Mouse (Mus musculus): ENCODE measurements at regions not wholly inside any gene's neighbourhood (a gene's known extent, or its start where the extent isn't known, plus 50 kb on each side); places are given as distances from the start of the nearest gene placed in this dataset.

DNA sequence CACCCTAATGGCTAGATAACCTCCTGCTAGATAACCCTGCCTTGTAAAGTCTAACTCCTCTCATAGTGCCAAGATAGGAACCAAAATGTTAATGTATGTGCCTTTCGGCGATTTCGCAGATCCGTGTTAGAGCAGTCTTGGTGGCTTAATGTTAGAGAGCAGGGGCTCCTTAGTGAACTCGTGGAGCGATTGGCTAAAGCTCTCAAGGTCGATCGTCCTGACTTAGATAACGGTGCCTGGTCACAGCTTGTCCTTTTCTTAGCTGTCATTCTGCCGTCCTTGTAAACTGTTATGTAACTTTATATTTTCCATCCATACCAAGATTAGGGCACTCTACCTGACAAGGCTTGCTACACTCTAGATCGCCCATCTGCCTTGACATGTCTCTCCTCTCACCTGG is 119.5 kb upstream of the Prox1 start:
- Histone ChIP-seq H3K9ac (ENCODE audit: low read length) (no peak overlapping the region), H3K4me1 (replicated peaks; ENCODE audit: control insufficient read depth, insufficient read depth) (no peaks in the 10 kb centered on the region), H3K4me2 (replicated peaks; ENCODE audit: low read depth) (no peak overlapping the region), H3K9me3 (ENCODE audit: control insufficient read depth, low read length) (no peaks in the 10 kb centered on the region), H3K4me3 (ENCODE audit: low read depth, low read length) (no peak overlapping the region), H3K27me3 (ENCODE audit: control insufficient read depth, insufficient read depth, low read length) (no peaks in the 10 kb centered on the region), H3K36me3 (ENCODE audit: control insufficient read depth, insufficient read depth, low read length) (no peaks in the 10 kb centered on the region), H3K27ac (replicated peaks) (no peak overlapping the region)
- ATAC-seq (ENCODE audit: low FRiP score, low TSS enrichment) (no peak), DNase-seq (ENCODE audit: low spot score) (no peak)
- TF ChIP-seq EP300 (optimal IDR thresholded peaks at IDR 0.05) (no peak), CTCF (IDR thresholded peaks at IDR 0.05; ENCODE audit: low read depth) (no peak)
- 71% methylated on average over 11 of the region's 11 CpGs for WGBS

DNA sequence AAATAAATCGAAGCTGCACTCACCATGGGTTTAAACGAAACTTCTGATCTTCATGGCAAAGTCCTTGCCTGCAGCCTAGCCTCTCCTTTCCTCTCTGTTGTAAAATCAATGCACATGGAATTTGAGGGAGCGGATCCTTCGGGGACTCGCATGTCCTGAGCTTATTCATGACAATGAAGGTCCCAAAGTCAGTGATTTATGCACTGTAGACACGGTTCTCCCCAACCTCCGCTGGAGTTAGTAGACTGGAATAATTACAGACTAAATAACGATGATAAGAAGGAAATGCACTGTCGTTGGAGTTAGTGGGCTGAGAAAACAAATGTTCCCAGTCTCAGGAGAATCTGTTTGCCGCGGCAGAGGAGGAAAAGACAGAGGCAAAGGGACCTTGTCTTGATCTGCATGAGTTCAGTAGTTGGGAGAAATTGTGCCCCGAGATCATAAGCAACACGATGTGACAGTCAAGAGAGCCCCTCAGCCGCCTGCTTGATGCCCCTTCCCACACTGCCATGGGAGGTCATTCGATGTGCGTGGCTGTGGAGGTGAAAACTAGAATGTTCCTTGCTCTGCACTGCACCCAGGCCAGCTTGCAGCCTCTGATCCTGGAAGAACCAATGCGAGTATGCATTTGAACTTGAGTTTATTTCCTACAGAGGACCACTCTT is 116.1 kb upstream of the Prox1 start:
- TF ChIP-seq EP300 (optimal IDR thresholded peaks at IDR 0.05), result no peak
- no peak for TF ChIP-seq CTCF (IDR thresholded peaks at IDR 0.05; ENCODE audit: low read depth)
- 53% methylated on average over 17 of the region's 17 CpGs for WGBS
- Histone ChIP-seq H3K9me3 (ENCODE audit: control insufficient read depth, low read length) (no peaks in the 10 kb centered on the region), H3K27me3 (ENCODE audit: control insufficient read depth, insufficient read depth, low read length) (no peaks in the 10 kb centered on the region), H3K36me3 (ENCODE audit: control insufficient read depth, insufficient read depth, low read length) (no peaks in the 10 kb centered on the region), H3K9ac (ENCODE audit: low read length) (no peak overlapping the region), H3K4me2 (replicated peaks; ENCODE audit: low read depth) (no peak overlapping the region), H3K27ac (replicated peaks) (no peak overlapping the region), H3K4me1 (replicated peaks; ENCODE audit: control insufficient read depth, insufficient read depth) (no peaks in the 10 kb centered on the region), H3K4me3 (ENCODE audit: low read depth, low read length) (no peak overlapping the region)
- DNase-seq (ENCODE audit: low spot score), result no peak
- no peak for ATAC-seq (ENCODE audit: low FRiP score, low TSS enrichment)

DNA sequence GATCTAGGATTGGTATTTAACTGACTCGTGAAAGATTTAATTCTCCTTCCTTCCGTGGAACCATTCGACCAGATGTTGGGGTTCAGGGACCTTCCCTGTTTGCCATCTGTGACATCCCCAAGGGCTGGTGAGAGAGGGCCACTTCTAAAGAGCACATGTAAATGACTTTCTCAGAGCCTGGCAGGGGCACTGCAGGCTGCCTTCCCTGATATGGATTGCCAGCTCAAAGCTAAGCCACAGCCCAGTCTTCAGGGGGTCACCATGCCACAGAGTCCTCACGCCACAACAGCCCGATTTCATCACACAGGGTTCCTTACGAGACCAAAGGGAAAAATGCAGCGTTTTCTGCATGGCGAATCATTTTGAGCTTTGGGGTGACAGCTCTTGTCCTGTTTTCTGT is 115.1 kb upstream of the Prox1 start:
- ATAC-seq (ENCODE audit: low FRiP score, low TSS enrichment) (no peak), DNase-seq (ENCODE audit: low spot score) (no peak)
- no peak overlapping the region for H3K27ac ChIP-seq (replicated peaks)
- no peaks in the 10 kb centered on the region for H3K4me1 ChIP-seq (replicated peaks; ENCODE audit: control insufficient read depth, insufficient read depth)
- no peak overlapping the region for H3K9ac ChIP-seq (ENCODE audit: low read length)
- no peak overlapping the region for H3K4me3 ChIP-seq (ENCODE audit: low read depth, low read length)
- TF ChIP-seq CTCF (IDR thresholded peaks at IDR 0.05; ENCODE audit: low read depth), result no peak
- WGBS, result 74% methylated on average over 8 of the region's 8 CpGs
- no peaks in the 10 kb centered on the region for H3K36me3 ChIP-seq (ENCODE audit: control insufficient read depth, insufficient read depth, low read length)
- no peak overlapping the region for H3K4me2 ChIP-seq (replicated peaks; ENCODE audit: low read depth)
- H3K9me3 ChIP-seq (ENCODE audit: control insufficient read depth, low read length), result no peaks in the 10 kb centered on the region
- H3K27me3 ChIP-seq (ENCODE audit: control insufficient read depth, insufficient read depth, low read length), result no peaks in the 10 kb centered on the region

DNA sequence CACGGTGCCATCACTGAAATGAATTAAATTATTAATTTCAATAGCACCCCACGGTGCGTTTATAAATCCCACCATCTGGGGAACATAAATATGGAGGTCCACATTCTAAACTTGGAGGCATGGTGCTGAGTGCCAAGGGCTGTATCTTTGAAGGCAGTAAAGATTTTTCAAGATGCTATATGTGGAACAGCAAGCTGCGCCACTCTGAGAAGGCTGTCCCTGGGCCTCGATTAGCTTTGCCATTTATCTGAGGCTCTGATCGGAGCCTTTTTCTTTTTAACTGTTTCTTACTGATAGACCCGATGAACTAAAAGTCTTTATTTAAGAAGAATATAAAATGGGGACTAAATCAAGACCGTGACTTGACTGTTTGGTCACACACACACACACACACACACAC is 114.5 kb upstream of the Prox1 start:
- H3K9me3 ChIP-seq (ENCODE audit: control insufficient read depth, low read length), result no peaks in the 10 kb centered on the region
- no peak overlapping the region for H3K9ac ChIP-seq (ENCODE audit: low read length)
- DNase-seq (ENCODE audit: low spot score) (no peak), ATAC-seq (ENCODE audit: low FRiP score, low TSS enrichment) (no peak)
- no peaks in the 10 kb centered on the region for H3K4me1 ChIP-seq (replicated peaks; ENCODE audit: control insufficient read depth, insufficient read depth)
- no peak overlapping the region for H3K27ac ChIP-seq (replicated peaks)
- TF ChIP-seq EP300 (optimal IDR thresholded peaks at IDR 0.05), result no peak
- TF ChIP-seq CTCF (IDR thresholded peaks at IDR 0.05; ENCODE audit: low read depth), result no peak
- WGBS, result 83% methylated on average over 8 of the region's 8 CpGs
- H3K4me2 ChIP-seq (replicated peaks; ENCODE audit: low read depth), result no peak overlapping the region
- no peaks in the 10 kb centered on the region for H3K27me3 ChIP-seq (ENCODE audit: control insufficient read depth, insufficient read depth, low read length)
- H3K4me3 ChIP-seq (ENCODE audit: low read depth, low read length), result no peak overlapping the region
- no peaks in the 10 kb centered on the region for H3K36me3 ChIP-seq (ENCODE audit: control insufficient read depth, insufficient read depth, low read length)

DNA sequence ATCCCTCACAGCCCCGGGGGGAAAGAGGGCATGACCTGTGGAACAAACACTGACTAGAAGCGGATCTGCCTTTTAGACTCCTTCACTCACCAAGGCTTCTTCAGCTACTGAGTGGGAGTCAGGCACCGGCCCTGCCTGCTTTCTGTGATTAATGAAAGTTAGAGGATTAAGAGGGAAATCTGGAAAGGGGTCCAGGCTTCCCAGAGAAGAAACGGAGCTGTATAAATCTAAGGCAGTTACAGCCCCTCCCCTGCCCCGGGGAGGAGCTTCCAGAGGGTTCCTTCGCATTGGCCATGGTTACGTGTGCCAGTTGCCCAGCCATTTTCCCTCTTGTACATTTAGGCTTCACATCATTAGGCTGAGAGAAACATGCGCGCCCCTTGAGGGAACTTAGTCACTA is 113.6 kb upstream of the Prox1 start:
- no peaks in the 10 kb centered on the region for H3K36me3 ChIP-seq (ENCODE audit: control insufficient read depth, insufficient read depth, low read length)
- H3K4me1 ChIP-seq (replicated peaks; ENCODE audit: control insufficient read depth, insufficient read depth), result no peaks in the 10 kb centered on the region
- ATAC-seq (ENCODE audit: low FRiP score, low TSS enrichment), result no peak
- no peak overlapping the region for H3K9ac ChIP-seq (ENCODE audit: low read length)
- H3K4me2 ChIP-seq (replicated peaks; ENCODE audit: low read depth), result no peak overlapping the region
- no peak for DNase-seq (ENCODE audit: low spot score)
- TF ChIP-seq EP300 (optimal IDR thresholded peaks at IDR 0.05) (no peak), CTCF (IDR thresholded peaks at IDR 0.05; ENCODE audit: low read depth) (no peak)
- no peak overlapping the region for H3K4me3 ChIP-seq (ENCODE audit: low read depth, low read length)
- no peak overlapping the region for H3K27ac ChIP-seq (replicated peaks)
- 53% methylated on average over 9 of the region's 9 CpGs for WGBS
- H3K9me3 ChIP-seq (ENCODE audit: control insufficient read depth, low read length), result no peaks in the 10 kb centered on the region
- H3K27me3 ChIP-seq (ENCODE audit: control insufficient read depth, insufficient read depth, low read length), result no peaks in the 10 kb centered on the region

DNA sequence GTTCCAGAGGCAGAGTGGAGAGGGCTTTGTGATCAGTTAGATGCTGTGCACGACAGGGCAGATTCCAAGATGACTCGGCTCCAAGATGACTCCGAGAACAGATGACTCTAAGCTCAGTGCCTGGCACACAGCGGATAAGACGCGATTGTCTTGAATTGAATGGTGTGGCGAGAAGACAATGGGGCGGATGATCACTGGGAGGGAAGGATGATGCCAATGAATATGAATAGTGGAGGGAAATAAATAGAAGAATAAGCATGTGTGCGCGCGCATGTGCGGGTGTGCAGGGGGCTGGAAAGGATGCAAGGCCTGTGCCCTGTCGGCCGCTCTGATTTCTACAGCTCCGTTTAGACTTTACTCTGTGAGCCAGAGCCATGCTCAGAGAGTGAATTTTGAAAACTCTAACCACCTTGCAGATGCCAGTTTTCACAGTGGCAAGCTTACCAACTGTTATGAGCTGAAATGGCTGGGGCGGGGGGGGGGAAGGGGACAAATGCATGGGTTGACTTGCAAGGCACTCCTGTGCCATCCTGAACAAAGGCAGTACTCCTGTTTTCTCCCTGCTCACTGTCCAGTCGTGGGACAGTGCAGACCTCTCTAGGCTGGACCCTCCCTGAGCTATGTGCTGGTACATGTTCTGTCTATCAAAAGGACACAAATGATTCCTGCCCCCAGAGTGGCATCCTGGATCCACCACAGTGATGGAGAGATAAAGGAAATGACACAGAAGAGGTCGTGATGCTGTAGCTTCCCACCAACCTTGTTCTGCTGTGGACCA is 109.8 kb upstream of the Prox1 start:
- no peaks in the 10 kb centered on the region for H3K4me1 ChIP-seq (replicated peaks; ENCODE audit: control insufficient read depth, insufficient read depth)
- no peaks in the 10 kb centered on the region for H3K9me3 ChIP-seq (ENCODE audit: control insufficient read depth, low read length)
- ATAC-seq (ENCODE audit: low FRiP score, low TSS enrichment), result no peak
- no peaks in the 10 kb centered on the region for H3K27me3 ChIP-seq (ENCODE audit: control insufficient read depth, insufficient read depth, low read length)
- no peak overlapping the region for H3K27ac ChIP-seq (replicated peaks)
- no peak overlapping the region for H3K4me2 ChIP-seq (replicated peaks; ENCODE audit: low read depth)
- no peak overlapping the region for H3K9ac ChIP-seq (ENCODE audit: low read length)
- no peak for DNase-seq (ENCODE audit: low spot score)
- TF ChIP-seq CTCF (IDR thresholded peaks at IDR 0.05; ENCODE audit: low read depth), result no peak
- no peak for TF ChIP-seq EP300 (optimal IDR thresholded peaks at IDR 0.05)
- H3K4me3 ChIP-seq (ENCODE audit: low read depth, low read length), result no peak overlapping the region
- H3K36me3 ChIP-seq (ENCODE audit: control insufficient read depth, insufficient read depth, low read length), result no peaks in the 10 kb centered on the region
- 91% methylated on average over 18 of the region's 18 CpGs for WGBS
